Mouse (Mus musculus) left cerebral cortex, adult 9 months (tissue): ENCODE data around the gene Ints2.

Experiments
- DNase-seq, 2 experiments: peaks; one replicate each; pipeline ENCODE4 v3.0.0; 2022; ENCODE audit warnings: low spot score in 2 of 2

Gene Ints2

GRCm38 (mm10) chr11:86174173-86174572, 83.2 kb downstream of the Ints2 start:
- peak in 1 of 2 experiments; percentile 38 for DNase-seq

GRCm38 (mm10) chr11:86170743-86171142, 86.6 kb downstream of the Ints2 start:
- no peak for DNase-seq
